Mouse (Mus musculus) olfactory bulb, adult 2 months (tissue): ENCODE results near the gene Tmem269. TPM values are rescaled to one million over a fixed set of nuclear protein-coding genes. Genes with fewer than 3 reads are reported as not detected.
A peak's percentile ranks its signal among the peaks of the same experiment; 100 is the strongest.

Experiments
- H3K27ac ChIP-seq: fragments of 200-500 bp; 2 replicates; pipeline ENCODE4 v1.5.1; 2012; ENCODE audit warnings: low read depth, low read length; ENCODE audit not compliant: insufficient read depth
- H3K4me1 ChIP-seq: fragments of 200-500 bp; 2 replicates; pipeline ENCODE4 v1.6.1; 2012; ENCODE audit warnings: low read length; ENCODE audit not compliant: control insufficient read depth, insufficient read depth
- H3K4me3 ChIP-seq: fragments of 200-500 bp; 2 replicates; pipeline ENCODE4 v1.5.1; 2012; ENCODE audit warnings: mild to moderate bottlenecking, low read depth, low read length, moderate library complexity; ENCODE audit not compliant: insufficient read depth
- CTCF ChIP-seq: fragments of 200-500 bp; IDR thresholded peaks from 2 replicates; pipeline ENCODE4 v1.5.1; 2012; ENCODE audit warnings: low read depth, mild to moderate bottlenecking, low read length, moderate library complexity; ENCODE audit not compliant: insufficient read depth
- POLR2A ChIP-seq: fragments of 200-500 bp; IDR thresholded peaks from 2 replicates; pipeline ENCODE4 v1.6.1; 2012; ENCODE audit warnings: mild to moderate bottlenecking, low read depth, low read length, moderate library complexity; ENCODE audit not compliant: insufficient read depth
- WGBS: fragments of 180-500 bp; shearing (Covaris S2); methylation state at CpG from one replicate; pipeline ENCODE4 v1.1.7; 2018; 5-methylcytosine and 5-hydroxymethylcytosine counted together
- polyA plus RNA-seq: library from polyadenylated mRNA; stranded (reverse); fragments of >200 nt; gene quantifications from 2 replicates; pipeline ENCODE4 v1.2.4, GENCODE M21; 2012; ENCODE audit warnings: low replicate concordance; ENCODE audit not compliant: missing spikeins, insufficient read depth, insufficient read length

The Tmem269 gene
- polyA plus RNA-seq, 1 experiment: not detected

DNA sequence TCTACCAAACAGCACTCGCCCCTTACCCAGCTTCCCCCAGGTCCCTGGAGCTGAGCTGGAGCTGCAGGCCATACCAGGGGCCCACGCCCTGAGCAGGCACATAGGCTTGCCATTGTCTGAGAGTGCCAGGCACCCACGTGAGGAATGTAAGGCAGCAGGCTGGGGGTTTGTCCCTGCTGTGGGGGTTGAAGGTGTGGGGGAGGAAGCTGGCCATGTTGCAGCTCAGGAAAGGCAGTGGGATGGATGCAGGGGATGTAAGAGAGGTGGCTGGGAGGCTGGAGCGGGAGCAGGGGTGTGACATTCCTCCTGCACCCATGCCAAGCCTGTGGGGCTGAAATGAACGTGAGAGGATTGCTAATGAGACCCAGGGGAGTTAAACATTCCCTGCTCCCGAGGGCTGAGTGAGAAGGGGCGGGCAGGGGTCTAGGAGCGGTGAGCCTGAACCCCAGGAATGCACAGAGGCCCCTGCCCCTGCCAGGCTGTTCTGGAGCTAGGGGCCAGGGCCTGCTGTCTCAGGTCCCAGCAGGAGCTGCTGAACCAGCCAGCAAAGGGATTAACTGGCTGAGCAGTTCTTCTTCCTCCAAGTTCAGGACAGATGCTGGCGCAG is 36.1 kb upstream of the Tmem269 start:
- H3K4me3 ChIP-seq: no peak overlapping the region
- TF ChIP-seq CTCF (no peak), POLR2A (no peak)
- H3K4me1 ChIP-seq: peaks cover 12% of the 10 kb centered on the region
- WGBS: 29% methylated on average over 9 of the region's 9 CpGs
- H3K27ac ChIP-seq: no peak overlapping the region

- WGBS: 81% methylated on average over 7 of the region's 7 CpGs
- peaks cover 18% of the 10 kb centered on the region for H3K4me1 ChIP-seq
- H3K4me3 ChIP-seq: no peak overlapping the region
- TF ChIP-seq CTCF: no peak
- TF ChIP-seq POLR2A: no peak
- H3K27ac ChIP-seq: no peak overlapping the region
These were observed 34.2 kb upstream of the Tmem269 start for GRCm38 (mm10) chr4:119252025-119252808.

GRCm38 (mm10) chr4:119248407-119248965 is 30.5 kb upstream of the Tmem269 start:
- 77% methylated on average over 11 of the region's 11 CpGs for WGBS
- TF ChIP-seq CTCF (no peak), POLR2A (no peak)
- Histone ChIP-seq H3K4me1 (peaks cover 15% of the 10 kb centered on the region), H3K27ac (no peak overlapping the region), H3K4me3 (no peak overlapping the region)

- TF ChIP-seq CTCF (peak; percentile 32; the same call in 1 of the 2 replicates), POLR2A (no peak)
- Histone ChIP-seq H3K27ac (no peak overlapping the region), H3K4me1 (peaks cover 15% of the 10 kb centered on the region), H3K4me3 (no peak overlapping the region)
- WGBS: 30% methylated on average over 13 of the region's 13 CpGs
These were observed 29.6 kb upstream of the Tmem269 start for GRCm38 (mm10) chr4:119247462-119248235.

DNA sequence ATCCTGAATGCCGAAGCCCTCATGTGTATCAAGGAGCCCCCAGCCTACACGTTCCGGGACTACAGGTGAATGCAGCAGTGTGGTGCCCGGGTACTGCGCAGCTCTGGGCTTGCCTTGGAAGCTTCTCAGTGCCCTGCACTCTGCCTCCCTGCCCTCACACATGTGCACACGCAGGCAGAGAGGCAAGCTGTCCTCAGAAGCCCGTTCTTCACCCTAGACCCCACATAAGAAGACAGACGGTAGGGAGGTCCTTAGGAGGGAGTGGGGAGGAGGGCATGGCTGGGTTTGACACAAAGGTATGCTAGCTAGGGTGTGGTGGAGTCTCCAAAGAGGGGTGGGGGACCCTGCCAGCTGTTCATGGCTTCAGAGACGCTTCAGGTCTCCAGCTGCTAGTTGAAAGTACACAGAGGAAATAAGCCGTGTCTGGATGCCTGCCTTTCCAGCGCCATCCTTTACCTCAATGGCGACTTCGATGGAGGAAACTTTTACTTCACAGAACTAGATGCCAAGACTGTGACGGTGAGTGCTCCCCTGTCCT is 28.7 kb upstream of the Tmem269 start:
- WGBS: 79% methylated on average over 14 of the region's 14 CpGs
- Histone ChIP-seq H3K4me1 (peaks cover 15% of the 10 kb centered on the region), H3K27ac (no peak overlapping the region), H3K4me3 (no peak overlapping the region)
- TF ChIP-seq CTCF: no peak
- no peak for TF ChIP-seq POLR2A

- no peak overlapping the region for H3K4me3 ChIP-seq
- H3K27ac ChIP-seq: no peak overlapping the region
- TF ChIP-seq CTCF (no peak), POLR2A (no peak)
- H3K4me1 ChIP-seq: peaks cover 18% of the 10 kb centered on the region
- WGBS: 82% methylated on average over 9 of the region's 9 CpGs
These were observed 27.9 kb upstream of the Tmem269 start for GRCm38 (mm10) chr4:119245961-119246360.

- Histone ChIP-seq H3K4me3 (no peak overlapping the region), H3K4me1 (peaks cover 18% of the 10 kb centered on the region), H3K27ac (no peak overlapping the region)
- TF ChIP-seq POLR2A: no peak
- TF ChIP-seq CTCF: no peak
- 51% methylated on average over 7 of the region's 7 CpGs for WGBS
These were observed 27.5 kb upstream of the Tmem269 start for GRCm38 (mm10) chr4:119245556-119245955.

DNA sequence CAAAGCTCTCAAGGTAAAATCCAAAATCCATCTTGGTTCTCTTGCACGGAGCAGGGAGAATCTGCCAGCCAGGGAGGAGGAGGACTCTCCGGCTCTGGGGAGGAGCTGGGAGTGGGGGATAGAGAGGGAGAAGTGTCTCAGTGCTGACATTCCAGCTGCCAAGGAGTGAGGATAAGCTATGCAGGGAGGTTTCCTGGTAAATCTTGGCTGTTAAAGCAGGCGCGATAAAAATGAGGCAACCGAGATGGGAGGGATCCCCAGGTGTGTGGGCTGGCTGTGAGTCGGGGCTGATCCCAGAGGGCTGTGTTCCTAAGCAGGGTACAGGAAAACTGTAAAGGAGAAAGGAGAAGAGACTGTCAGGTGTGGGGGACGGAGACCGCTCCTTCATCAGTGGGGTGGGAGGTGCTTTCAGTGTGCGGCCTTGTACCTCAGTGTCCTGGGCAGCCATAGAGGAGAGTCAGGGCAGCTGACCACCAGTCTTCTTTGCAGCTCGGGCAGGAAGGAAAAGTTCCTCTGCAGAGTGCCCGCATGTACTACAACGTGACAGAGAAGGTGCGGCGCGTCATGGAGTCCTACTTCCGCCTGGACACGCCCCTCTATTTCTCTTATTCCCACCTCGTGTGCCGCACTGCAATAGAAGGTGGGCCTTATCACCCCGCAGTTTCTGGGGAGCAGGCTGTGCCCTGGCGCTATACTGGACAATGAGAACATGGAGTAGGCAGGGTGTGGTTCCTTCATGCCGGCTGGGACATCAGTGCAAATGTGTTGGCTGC is 26.6 kb upstream of the Tmem269 start:
- Histone ChIP-seq H3K4me3 (no peak overlapping the region), H3K27ac (no peak overlapping the region), H3K4me1 (peaks cover 18% of the 10 kb centered on the region)
- TF ChIP-seq CTCF (no peak), POLR2A (no peak)
- 71% methylated on average over 22 of the region's 22 CpGs for WGBS
